Mouse (Mus musculus) lung, adult 2 months (tissue): ENCODE measurements at regions not wholly inside any gene's neighbourhood (a gene's known extent, or its start where the extent isn't known, plus 50 kb on each side); places are given as distances from the start of the nearest gene placed in this dataset.

Experiments
- CTCF ChIP-seq: fragments of 200-500 bp; IDR thresholded peaks from 2 replicates; pipeline ENCODE4 v1.5.1; 2011; ENCODE audit warnings: mild to moderate bottlenecking, low read length, control low read depth; ENCODE audit not compliant: insufficient read depth
- POLR2A ChIP-seq: fragments of 200-500 bp; IDR thresholded peaks from 2 replicates; pipeline ENCODE4 v1.6.1; 2011; ENCODE audit warnings: low read depth, mild to moderate bottlenecking, control low read depth, low read length, borderline replicate concordance; ENCODE audit errors: extremely low read depth

- TF ChIP-seq POLR2A (no peak), CTCF (no peak)
These were observed 228.4 kb downstream of the Csl start for GRCm38 (mm10) chr10:99531104-99531503.
